Mouse (Mus musculus) brain, adult 2 months (tissue): ENCODE measurements around the gene Derl3.
A peak's percentile ranks its signal among the peaks of the same experiment; 100 is the strongest.
"Not testable (repeated sequence)": the region's sequence is repeated elsewhere in the genome, so short reads cannot be mapped to it uniquely, and the experiment has no call there.

Experiments
- DNase-seq: peaks from one replicate; pipeline ENCODE4 v3.0.0; 2011; ENCODE audit warnings: low read depth, low spot score

The Derl3 gene

DNA sequence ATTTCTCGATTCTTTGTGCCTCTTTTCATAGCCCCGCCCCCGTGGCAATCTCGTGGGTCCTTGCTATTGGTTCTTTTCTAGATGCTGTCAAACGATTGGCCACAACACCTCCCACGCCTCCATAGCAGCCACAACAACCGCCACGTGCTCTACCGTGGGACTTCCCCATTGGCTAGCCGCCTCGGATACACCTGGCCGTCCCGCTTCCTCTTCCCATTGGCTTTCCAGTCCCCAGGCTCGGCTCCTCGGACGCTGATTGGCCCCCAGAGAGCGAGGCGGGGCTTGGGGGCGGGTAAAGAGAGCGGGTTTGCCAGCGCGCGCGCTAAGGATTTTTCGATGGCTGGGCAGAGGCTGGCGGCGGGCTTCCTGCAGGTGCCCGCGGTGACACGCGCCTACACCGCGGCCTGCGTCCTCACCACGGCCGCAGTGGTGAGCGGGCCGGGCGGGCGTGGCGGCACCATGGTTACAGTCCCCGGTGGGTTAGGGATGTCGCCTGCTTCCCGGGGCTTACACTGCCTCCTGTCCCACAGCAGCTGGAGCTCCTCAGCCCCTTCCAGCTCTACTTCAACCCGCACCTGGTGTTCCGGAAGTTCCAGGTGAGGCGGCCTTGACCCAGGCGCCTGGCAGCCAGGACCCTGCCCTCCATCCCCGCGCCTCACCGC, at the start of gene Derl3:
TSS of gene Derl3 (plus strand) at position 325 of the 662 bp plus-strand sequence.
- DNase-seq, result peak; percentile 99

DNA sequence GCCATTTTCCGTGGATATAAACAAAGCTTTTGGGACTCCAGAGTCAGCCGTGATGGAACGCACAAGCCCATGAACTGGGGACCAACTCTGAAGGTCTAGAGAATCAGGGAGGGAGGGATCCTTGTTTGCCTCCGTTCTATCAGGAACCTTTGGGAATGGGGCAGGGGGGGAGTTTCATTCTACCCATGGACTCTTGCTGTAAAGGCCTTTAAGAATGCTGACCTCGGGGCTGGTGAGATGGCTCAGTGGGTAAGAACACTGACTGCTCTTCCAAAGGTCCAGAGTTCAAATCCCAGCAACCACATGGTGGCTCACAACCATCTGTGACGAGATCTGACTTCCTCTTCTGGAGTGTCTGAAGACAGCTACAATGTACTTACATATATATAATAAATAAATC, 49.3 kb upstream of the Derl3 start:
- DNase-seq, result not testable (repeated sequence)

DNA sequence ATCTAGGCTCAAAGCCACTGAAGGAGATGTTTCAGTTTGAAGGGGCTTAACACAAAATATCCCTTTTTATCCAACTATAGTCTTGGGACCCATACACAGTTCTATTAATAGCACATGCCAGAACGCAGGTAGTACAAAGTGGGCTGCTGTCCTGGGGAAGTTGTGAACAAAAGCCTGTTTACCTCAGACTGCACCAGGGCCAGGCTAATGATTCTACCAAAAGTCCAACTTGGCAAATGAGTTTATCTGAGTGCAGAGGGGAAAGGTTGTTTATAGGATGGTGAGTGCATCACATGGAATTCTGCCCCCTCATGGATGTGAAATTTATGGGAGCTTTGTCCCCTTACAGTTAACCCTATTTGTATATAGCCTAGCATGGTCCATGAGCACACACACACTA, 48.4 kb upstream of the Derl3 start:
- DNase-seq, result no peak

DNA sequence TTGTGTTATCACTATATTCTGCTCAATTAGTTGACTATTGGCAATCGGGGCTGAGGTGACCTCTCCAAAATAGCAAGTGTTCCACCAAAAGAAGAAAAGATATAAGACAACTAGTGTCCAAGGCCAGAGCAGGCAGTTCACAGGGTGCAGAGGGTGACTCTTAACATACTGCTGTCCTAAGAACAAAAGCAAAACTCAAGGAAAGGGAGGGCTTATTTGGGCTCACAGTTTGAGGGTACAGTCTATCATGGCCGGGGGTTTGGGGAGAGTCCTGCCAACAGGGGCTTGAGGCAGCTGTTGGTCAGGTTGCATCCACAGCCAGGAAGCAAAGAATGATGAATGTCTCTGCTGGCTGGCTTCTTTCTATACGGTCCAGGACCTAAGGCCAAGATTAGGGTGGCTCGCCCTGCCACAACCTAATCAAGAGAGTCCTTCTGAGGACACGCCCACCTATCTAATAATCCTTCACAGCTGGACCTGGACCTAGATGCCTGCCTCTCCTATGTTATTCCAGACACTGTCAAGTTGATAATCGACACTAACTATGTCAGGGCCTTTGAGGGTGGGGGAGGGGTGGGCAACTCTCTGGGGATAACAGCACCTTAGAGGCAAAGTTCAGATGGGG, 47.8 kb upstream of the Derl3 start:
- no peak for DNase-seq

DNA sequence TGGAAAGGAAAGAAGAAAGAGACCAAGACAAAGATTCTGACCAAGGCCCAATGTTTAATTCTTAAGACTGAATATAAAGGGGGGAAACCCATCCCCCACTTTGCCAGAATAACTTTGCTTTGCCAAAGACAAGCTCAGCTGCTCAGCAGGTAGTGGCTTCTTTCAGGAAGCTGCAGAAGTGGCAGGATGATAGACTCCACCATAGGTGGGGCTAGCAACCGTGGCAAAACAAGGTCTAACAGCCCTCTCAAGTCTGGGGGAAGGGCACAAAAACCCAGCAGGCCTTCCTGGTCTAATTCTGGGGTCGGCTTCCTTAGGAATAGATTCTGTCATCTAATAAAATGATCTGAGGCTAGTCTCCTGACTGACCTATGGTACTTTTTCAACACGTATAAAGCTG, 44.8 kb upstream of the Derl3 start:
- DNase-seq, result no peak

DNA sequence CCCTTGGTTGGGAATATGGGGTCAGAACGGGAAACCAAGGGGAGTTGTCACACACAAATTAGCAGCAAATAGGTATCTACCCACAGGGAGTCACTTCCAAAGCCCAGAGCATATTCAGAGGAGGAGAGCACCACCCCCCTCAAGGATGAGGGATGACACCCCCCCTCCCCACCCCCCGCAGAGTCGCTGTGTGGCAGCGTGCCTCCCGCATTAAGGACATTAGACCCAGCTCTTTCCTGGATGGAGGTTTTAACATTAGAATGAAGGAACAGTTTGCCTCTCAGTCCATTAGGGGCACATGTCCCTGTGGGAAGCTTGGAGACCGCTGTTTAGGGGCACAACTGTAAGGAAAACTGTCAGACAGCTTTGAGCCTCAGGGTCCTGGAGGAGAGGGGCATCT, 42.1 kb upstream of the Derl3 start:
- no peak for DNase-seq

DNA sequence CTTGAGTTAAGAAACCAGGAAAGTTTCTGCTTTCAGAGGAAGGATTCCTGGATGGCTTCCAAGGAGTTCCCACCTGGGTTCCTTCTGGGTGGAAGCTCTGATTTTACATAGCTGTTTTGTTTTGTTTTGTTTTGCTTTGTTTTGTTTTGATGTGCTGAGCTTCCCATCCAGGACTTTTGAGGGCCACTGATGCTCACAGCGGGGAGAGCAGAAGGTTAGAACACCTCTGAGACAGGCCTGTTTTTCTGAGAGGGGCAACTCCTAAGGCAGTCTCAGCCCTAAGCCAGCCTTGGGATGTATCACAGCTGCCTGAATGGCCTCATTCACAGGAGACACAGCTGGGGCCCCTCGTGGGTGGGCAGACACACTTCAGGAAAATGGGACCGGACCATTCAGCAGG, 41.5 kb upstream of the Derl3 start:
- DNase-seq, result no peak

DNA sequence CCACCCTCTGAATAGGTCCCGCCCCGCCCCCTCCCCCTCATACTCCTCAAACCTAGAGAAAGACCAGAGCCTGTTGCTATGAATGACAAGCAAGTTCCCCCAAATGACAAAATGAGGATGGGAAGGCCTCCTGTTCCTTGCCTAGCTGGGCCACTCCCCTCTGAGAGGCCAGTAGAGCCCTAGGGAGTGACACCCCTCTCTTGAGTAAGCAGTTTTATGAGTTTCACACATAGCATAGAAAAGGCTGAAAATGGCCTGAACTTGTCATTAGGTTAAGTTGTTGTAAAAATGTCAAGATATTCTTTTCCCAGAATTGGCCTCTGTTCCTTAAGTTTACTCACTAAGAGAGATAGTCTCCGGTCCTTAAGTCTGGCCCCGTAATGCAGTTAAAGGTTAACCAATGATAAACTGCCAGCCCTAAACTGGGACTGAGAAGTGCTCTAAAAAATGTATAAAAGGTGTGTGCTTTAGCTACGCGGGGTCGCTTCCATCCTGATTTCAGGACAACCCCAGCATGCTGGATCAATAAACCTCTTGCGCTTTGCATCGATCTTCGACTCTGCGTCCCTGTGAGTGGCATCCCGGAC, 40.6 kb upstream of the Derl3 start:
- DNase-seq, result no peak

DNA sequence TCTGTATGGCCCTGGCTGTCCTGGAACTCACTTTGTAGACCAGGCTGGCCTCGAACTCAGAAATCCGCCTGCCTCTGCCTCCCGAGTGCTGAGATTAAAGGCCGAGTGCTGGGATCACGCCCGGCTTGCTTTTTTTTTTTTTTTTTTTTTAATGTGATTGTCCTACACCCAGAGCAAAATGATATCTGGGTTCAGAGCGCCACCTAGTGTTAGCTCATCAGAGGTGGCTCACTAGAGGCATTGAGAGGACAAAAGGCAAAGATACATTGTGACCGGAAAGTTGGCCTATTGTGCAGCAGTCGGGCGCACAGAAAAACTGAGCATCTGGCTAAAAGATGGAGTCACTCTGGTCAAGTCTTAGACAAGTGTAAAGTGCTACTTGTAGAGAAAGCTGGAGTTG, 39.8 kb upstream of the Derl3 start:
- peak; percentile 94 for DNase-seq

DNA sequence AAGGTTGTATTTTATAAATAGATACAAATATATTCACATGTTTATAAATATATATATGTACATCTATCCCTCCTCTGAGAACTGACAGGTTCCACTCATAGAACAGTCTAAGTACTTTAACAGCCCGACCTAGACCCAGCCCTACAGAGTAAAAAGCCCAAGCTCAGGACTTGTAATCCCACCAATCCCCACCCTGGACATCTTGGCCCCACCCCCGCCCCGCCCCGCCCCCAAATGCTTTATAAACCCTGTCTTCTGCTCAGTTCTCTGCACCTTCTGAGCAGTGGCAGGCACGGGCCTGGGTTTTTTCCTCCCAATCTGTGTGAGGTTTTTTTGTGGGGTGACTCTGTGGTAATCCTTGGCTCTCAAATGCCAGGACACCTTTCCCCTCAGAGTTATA, 39.1 kb upstream of the Derl3 start:
- DNase-seq, result no peak

DNA sequence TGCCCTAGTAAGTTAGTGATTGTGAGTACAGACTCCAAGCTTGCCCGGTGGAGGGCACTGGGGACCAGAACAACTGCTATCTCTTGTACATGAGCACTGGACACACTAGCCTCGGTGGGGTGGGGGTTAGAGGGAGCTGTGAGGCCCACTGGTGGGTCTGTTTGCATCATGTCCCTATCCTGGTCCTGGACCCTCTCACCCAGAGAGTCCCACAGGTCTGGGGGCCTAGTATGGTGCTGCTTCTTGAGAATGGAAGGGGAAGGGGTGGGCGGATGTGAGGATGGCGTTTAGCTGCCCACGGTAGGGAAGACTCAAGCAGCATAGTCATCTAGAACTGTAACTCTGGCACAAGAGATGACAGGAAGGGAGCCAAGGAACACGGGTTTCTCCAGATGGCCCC, 38.4 kb upstream of the Derl3 start:
- DNase-seq, result no peak

DNA sequence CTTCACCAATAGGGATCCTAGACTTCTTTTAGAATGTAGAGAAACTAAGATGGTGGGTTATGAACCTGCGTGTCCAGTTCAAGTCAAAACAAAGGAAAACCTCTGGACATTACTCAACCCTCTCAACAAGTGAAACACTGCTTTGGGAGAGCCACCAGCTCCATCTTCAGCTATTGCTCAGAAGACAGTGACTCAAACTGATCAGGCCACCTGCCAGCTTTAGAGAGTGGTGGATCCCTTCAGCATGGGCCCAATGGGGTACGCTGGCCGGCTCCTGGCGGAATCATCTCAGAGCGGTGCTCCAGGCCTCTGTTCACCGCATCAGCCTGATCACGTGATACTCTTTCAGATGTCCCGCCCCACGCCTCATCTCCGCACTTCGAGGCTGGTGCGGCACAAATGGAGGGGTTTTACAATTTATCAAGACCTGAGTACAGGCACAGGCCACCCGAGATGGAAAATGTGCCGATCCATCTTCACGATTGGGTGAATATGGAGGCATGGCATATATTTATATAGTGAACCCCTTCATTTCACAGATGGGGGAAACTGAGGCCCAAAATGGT, 37.7 kb upstream of the Derl3 start:
- DNase-seq, result peak; percentile 51

DNA sequence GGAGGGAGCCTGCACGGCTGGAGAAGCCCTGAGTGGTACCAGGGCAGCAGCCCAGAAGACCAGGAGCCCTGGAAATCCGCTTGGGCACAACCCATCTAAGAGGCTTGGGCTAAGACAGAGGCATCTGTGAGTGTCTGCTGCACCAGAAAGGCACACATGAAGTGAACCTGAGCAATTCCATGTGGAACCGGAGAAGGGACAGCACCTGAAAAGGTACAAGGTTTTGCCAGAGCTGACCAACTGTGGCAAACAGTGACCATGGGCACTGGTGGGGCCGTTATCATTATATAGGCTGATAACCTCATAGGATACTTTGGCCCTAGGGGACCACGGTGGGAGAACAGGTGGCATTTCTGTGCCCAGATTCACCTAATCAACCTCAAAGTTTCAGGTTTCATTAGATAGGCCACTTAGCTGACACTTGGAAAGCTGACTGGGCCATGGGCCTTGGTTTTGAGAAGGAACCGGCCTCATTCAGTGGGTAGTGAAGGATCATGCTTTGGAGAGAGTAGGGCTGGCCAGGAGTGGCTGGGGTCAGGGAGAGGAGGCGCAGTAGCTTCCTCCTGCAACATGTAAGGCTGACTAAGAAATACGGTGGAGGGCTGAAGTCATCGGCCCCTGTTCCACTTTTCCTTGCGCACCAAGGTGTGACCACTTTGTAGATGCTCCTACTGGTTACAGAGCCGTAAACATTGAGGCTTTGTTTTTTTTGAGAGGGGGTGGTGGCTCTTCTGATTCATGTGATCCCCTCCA, 36.9 kb upstream of the Derl3 start:
- no peak for DNase-seq

DNA sequence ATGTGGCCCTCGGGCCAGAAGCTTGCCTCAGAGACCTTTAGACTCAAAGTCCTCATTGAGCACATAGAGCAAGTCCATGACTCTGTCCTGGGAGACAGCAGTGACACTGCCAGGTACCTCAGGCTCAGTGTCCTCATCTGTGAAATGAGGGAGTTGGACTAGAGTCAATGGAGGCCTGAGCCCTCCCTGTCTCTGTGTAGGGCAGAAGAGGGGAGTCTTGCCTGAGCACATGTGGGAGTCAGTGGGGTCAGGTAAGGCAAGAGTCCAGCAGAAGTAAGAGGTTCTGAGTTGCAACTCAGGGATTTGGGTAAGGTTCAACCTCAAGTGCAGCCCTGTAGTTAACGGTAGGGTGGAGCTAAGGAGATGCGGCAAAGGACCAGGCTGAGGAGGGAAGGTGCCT, 36.2 kb upstream of the Derl3 start:
- no peak for DNase-seq

DNA sequence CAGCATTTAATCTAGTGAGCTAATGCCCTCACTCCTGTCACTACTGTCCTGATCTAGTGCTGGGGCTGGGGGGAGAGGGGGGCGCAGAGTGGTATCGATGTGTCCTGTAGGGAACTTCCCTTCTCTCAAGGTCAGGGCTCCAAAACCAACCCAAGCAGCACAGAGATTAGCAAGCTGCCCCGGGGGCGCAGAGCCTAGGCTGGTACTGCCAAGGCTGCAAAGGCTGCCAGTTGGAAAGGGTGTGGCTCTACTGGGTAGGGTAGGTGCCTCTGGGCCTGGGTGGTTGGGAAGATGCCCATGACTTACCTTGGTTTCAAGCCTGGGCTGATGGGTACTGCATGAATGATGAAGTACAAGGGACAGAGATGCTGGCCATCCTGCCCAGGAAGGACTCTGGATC, 35.6 kb upstream of the Derl3 start:
- DNase-seq, result no peak

DNA sequence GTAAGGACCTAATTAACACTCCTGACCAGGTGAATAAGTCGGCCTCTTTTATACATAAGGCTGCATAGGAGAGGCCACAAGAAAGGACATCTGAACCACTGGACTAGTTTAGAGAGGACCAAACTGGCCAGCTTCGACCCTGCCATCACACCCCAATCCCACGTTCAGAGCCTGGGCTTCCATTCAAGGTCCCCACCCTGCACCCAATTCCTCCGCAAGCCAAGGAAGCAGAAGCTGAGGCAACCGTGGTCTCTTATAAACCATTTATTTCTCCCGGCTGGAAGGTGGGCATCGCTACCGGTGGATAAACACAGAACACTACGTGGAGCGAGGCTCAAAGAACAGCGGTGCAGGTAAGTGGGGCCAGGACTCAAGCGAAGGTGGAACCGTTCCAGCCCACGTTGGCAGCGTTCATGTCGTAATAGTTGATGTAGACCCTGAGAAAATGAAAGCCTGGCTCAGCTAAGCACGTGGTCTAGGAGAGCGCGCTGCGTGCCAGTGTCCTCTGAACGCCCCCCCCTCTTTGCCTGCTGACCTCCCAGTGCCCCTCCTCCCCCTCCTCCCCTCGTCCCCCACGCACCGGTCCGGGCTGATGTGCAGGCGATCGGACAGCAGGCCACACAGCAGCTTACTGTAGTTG, 34.0 kb upstream of the Derl3 start:
- DNase-seq, result peak; percentile 67

DNA sequence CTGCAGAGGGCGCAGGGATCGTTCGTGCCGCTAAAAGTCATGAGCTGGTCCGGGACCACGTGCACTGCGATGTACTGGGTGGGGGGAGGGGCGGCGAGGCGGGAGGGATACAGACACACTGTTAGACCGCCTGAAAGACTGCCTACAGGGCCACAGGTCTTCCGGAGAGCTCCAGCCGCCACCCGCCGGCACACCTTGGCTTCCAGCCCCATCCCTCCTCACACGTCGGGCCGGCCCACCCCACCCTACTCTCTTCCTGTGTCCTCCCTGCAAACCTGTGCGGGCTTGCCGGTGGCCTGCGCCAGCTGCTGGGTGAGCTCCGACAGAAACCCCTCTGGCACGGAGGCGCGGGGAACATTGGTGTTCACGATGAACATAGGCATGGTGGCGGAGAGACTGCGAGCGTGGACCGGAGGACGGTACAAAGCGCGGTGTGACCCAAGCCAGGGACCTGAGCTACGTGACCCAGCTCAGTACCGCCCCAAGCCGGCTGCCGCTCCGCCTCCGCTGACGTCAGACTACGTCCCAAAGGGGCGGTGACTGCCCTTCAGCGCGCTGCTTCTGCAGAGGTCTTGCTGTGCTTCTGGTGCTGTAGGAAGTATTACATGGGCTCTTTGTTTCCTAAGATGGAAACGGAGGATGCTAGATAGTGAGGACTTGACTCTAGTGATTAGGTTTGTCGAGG, 33.3 kb upstream of the Derl3 start, which contains the start of gene Mif:
TSS of gene Mif (minus strand) at position 455 of the 685 bp plus-strand sequence.
- DNase-seq, result peak; percentile 97

DNA sequence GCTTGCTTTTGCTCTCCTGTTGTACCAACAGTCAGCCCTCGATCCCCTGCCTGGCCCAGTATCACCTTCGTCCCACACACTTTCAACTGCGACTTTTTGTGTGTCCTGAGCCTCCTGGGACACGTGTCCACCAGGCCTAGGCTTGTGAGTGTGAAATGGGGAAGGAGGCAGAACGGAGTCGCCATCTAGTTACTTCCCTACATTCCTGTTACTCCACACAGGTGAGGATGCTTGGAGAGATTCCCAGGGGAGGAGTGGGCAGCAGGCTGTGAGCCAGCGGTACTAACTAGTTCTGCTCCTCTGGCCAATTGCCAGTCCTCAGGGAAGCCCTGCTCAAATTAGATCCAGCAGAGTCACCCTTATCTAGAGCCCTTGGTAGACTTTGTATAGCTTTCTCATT, 32.5 kb upstream of the Derl3 start:
- DNase-seq, result peak; percentile 23

DNA sequence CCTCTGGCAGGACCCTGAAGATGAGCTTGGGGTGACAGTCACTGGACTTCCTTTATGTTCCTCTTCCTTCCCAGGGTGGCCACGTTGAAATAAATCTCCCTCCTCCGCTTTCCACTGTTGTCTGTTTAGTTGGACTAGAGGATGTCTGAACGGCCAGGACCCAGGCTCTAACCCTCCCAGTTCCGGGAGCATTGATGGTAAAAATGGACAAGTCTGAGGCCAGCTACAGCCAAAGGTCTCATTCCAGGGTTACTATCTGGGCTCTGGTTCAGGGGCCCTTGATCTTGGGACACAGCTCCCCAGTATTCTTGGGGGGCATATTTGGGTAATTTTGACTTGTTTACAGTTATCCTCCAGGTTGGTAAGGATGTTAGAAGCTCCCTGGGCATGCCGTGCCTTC, 31.6 kb upstream of the Derl3 start:
- DNase-seq, result no peak

DNA sequence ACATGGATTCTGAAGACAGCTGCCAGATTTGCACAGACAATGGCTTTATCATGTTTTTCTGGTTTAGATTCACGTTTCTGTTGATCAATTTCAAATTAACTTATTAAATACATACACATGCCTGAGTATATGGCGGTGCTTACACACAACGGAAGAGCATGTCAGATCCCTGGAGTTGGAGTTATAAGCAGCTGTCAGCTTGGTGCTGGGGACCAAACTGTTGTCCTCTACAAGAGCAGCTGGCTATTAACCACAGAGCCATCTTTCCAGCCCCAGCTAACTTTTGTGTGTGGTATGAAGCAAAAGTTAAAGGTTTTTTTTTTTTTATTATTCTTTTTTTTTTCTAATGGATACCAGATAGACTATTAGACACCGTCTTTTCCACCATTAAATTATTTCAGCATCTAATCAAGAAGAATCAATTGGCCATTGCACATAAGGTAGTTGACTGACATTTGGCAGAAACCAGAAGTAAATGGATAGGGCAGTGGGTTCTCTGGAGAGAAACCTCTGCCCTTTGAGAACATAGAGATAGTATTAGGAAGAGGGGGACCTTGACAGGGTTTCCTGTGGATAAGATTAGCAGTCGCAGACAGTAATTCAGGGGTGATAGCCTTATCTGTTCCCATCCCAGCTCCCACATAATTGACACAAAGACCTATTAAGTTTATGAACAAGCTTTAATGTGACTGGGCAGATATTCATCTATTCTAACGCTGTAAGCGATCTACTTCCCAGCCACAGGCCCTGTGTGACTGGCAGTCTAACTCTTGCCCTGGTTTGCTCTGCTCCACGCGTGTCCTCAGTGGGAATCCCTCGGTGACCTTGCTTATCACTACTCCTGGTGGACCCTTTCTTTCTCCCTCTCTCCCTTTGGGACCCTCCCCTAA, 20.9 kb upstream of the Derl3 start:
- DNase-seq, result no peak
